ENCODE assay signal across 8 mouse cellular contexts in the genomic region with DNA sequence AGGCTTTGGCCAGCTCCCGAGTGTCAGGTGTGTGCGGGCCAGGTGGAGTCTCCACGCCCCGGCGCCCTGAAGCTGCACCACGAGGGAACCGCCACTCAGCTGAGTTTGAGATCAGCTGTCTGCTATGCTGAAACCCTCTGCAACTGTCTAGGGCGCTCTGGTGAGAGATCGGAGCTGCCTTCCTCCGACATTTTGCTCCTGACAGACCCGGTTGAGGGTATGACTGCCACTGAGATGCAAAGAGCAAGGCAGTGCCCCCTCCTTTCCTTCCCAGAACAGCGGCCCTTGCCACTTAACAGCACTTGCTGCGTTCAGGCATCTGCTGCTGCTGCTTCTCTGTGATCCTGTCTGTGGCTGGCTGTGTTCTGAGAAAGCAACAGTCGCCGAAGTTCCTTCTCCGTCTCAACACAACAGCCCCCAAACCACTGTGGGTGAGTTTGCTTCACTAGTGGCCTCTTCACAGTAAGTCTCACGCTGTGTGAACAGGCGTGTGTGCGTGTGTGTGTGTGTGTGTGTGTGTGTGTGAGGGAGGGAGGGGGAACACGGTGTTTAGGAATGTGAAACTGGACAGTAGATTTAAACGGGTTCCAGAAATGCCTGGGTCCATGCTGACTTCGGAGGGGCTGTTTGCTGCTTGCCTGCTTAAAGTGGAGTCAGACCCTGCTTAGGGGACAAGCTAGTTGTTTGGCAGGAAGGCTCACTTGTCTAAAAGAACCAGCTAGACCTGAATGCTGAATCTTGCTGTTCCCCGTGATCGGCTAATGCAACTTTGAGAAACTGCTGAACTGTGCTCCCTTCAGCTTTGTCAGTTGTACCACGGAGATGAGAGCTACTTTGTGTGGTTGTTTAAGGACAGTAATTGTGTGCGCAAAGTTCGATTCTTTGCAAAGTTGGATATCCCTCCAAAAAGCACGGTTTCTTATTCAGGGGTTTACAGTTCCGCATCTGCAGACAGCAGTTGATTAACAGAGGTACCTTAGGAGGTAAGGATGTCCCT.
DNase-seq lines count a peak whose midpoint lies in the region; ATAC-seq and TF ChIP-seq lines count a peak whose summit lies in the region.

No protein-coding gene starts in this region.

- peak overlapping the region; percentile 26; the same call in 1 of the 2 replicates for H3K4me3 ChIP-seq in E14TG2a.4 (replicated peaks; ENCODE audit: low read length)
- peak overlapping the region; percentile 48 to 64 for H3K4me3 ChIP-seq in heart, embryonic 14.5 days (ENCODE audit: control insufficient read depth in 1 of 2, insufficient read depth in 1 of 2, low read depth in 1 of 2, low read length in 2 of 2)
- H3K4me3 ChIP-seq in kidney, embryonic 14.5 days (ENCODE audit: low read length) = peak overlapping the region; percentile 38
- peak overlapping the region; percentile 44 for H3K4me3 ChIP-seq in stomach, embryonic 16.5 days (replicated peaks; ENCODE audit: low read length)

- peak overlapping the region; percentile 72 for H3K9ac ChIP-seq in heart, embryonic 14.5 days (ENCODE audit: low read length)
- H3K9ac ChIP-seq in kidney, embryonic 14.5 days (ENCODE audit: low read depth, low read length) = peak overlapping the region; percentile 45; the same call in 1 of the 2 replicates
- peak overlapping the region; percentile 66 for H3K9ac ChIP-seq in stomach, embryonic 16.5 days (ENCODE audit: low read length)

- WGBS in heart, embryonic 14.5 days = 23% methylated on average over 29 of the region's 29 CpGs
- 14% methylated on average over 29 of the region's 29 CpGs for WGBS in kidney, embryonic 14.5 days
- 16% methylated on average over 29 of the region's 29 CpGs for WGBS in stomach, embryonic 16.5 days

- H3K27me3 ChIP-seq in E14TG2a.4 (ENCODE audit: insufficient read depth, low read length) = peaks cover 23% of the 10 kb centered on the region
- H3K27me3 ChIP-seq in heart, embryonic 14.5 days (ENCODE audit: control insufficient read depth, insufficient read depth, low read length) = no peaks in the 10 kb centered on the region
- no peaks in the 10 kb centered on the region for H3K27me3 ChIP-seq in kidney, embryonic 14.5 days (ENCODE audit: control insufficient read depth, insufficient read depth, low read length)
- H3K27me3 ChIP-seq in stomach, embryonic 16.5 days (ENCODE audit: control insufficient read depth, insufficient read depth, low read length) = peaks cover 2% of the 10 kb centered on the region; the same call in 1 of the 2 replicates

- TF ChIP-seq CTCF in E14TG2a.4 (conservative IDR thresholded peaks at IDR 0.05; ENCODE audit: low read length) = no peak

- peak overlapping the region; percentile 65 for H3K4me2 ChIP-seq in heart, embryonic 14.5 days (ENCODE audit: low read length)
- H3K4me2 ChIP-seq in kidney, embryonic 14.5 days (replicated peaks; ENCODE audit: low read depth, low read length) = peak overlapping the region; percentile 56
- H3K4me2 ChIP-seq in stomach, embryonic 16.5 days (ENCODE audit: low read depth, low read length) = peak overlapping the region; percentile 73

- 0 out of 2 replicates have a peak, but pooled peaks have one; percentile 46 for ATAC-seq in heart, embryonic 14.5 days (ENCODE audit: insufficient number of reproducible peaks, insufficient read depth, low FRiP score, low read depth)
- ATAC-seq in kidney, embryonic 14.5 days (ENCODE audit: low FRiP score, low TSS enrichment) = peak; percentile 72
- 0 out of 2 replicates have a peak, but pooled peaks have one; percentile 21 for ATAC-seq in stomach, embryonic 16.5 days (ENCODE audit: insufficient read depth, low FRiP score)

- no peaks in the 10 kb centered on the region for H3K36me3 ChIP-seq in E14TG2a.4 (ENCODE audit: insufficient read depth, low read length)
- H3K36me3 ChIP-seq in heart, embryonic 14.5 days (ENCODE audit: control insufficient read depth, insufficient read depth, low read length) = no peaks in the 10 kb centered on the region
- H3K36me3 ChIP-seq in kidney, embryonic 14.5 days (ENCODE audit: control insufficient read depth, insufficient read depth, low read length) = no peaks in the 10 kb centered on the region
- H3K36me3 ChIP-seq in stomach, embryonic 16.5 days (ENCODE audit: control insufficient read depth, insufficient read depth, low read length) = no peaks in the 10 kb centered on the region

- H3K27ac ChIP-seq in heart, embryonic 14.5 days (replicated peaks in 1 of 2; ENCODE audit: control insufficient read depth in 1 of 2, insufficient read depth in 1 of 2, low read depth in 2 of 2, low read length in 2 of 2) = peak overlapping the region; percentile 35 to 41
- H3K27ac ChIP-seq in kidney, embryonic 14.5 days (ENCODE audit: low read depth, low read length) = no peak overlapping the region
- H3K27ac ChIP-seq in stomach, embryonic 16.5 days (ENCODE audit: low read length) = no peak overlapping the region

- H3K9me3 ChIP-seq in E14TG2a.4 (ENCODE audit: low read length) = no peaks in the 10 kb centered on the region
- no peaks in the 10 kb centered on the region for H3K9me3 ChIP-seq in heart, embryonic 14.5 days (ENCODE audit: control insufficient read depth, low read length)
- no peaks in the 10 kb centered on the region for H3K9me3 ChIP-seq in kidney, embryonic 14.5 days (ENCODE audit: control insufficient read depth, low read length)
- no peaks in the 10 kb centered on the region for H3K9me3 ChIP-seq in stomach, embryonic 16.5 days (replicated peaks; ENCODE audit: control insufficient read depth, low read length)

- H3K4me1 ChIP-seq in E14TG2a.4 (replicated peaks; ENCODE audit: low read depth, low read length) = peaks cover 6% of the 10 kb centered on the region; the same call in 1 of the 2 replicates
- peaks cover 4% of the 10 kb centered on the region in 2 experiments; a peak in 3 of 4 replicates for H3K4me1 ChIP-seq in heart, embryonic 14.5 days (ENCODE audit: control insufficient read depth in 2 of 2, insufficient read depth in 2 of 2, low read length in 2 of 2)
- peaks cover under 1% of the 10 kb centered on the region; the same call in 1 of the 2 replicates for H3K4me1 ChIP-seq in kidney, embryonic 14.5 days (ENCODE audit: control insufficient read depth, insufficient read depth, low read length)
- H3K4me1 ChIP-seq in stomach, embryonic 16.5 days (ENCODE audit: control insufficient read depth, insufficient read depth, low read length) = 0 out of 2 replicates have a peak, but pooled peaks cover 3% of the 10 kb centered on the region

- peak; percentile 2 to 7 for DNase-seq in B cell, adult 2 months
- peak; percentile 58 for DNase-seq in embryo, embryonic 9.5 days (ENCODE audit: extremely low spot score)
- peak; percentile 25 for DNase-seq in mesoderm, embryonic 11.5 days (ENCODE audit: low read depth, low spot score)
- DNase-seq in c-Kit-positive CD71-positive TER-119-positive erythroid progenitor cells, embryonic 14.5 days (ENCODE audit: low spot score) = no peak

Comparison
In these comparisons a context has a peak if more than half of its experiments do, and no peak if none do; other contexts are left out.
1. ATAC-seq: peak in every context shown above with its lines; median percentile 72 in kidney, embryonic 14.5 days; 46 in heart, embryonic 14.5 days; 21 in stomach, embryonic 16.5 days.
2. H3K27ac ChIP-seq: peak in heart, embryonic 14.5 days (2 of 2); none in kidney, embryonic 14.5 days (single experiment) and stomach, embryonic 16.5 days (single experiment).
3. Peak in every context shown above with its lines, with median percentiles within 50 percentile points of each other: H3K4me3 ChIP-seq, H3K4me2 ChIP-seq and H3K9ac ChIP-seq.